Mouse (Mus musculus) 416B (cell line): Measurements from ENCODE around the gene Dkkl1.

Experiments used
- DNase-seq: peaks from one replicate; pipeline ENCODE4 v3.0.0; 2011; ENCODE audit warnings: low read depth

Gene Dkkl1

DNA sequence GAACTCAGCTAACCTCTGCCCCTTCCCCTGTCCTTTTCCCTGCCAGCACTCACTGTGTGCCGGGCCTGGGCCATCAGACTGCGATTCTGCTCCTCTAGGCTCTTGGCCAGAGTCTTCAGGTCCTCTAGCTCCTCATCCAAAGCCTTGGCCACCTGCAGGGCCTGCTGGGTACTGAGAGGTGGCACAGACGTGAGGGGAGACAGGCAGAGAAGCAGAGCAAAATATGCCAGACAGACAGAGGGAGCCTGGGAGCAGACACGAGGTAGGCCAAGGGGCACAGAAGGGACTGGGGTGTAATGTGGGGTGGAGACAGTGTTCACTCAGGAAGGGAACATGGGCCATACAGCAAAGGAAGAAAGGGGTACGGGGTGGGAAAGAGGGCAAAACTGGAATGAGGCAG is 18.5 kb downstream of the Dkkl1 start:
- no peak for DNase-seq

DNA sequence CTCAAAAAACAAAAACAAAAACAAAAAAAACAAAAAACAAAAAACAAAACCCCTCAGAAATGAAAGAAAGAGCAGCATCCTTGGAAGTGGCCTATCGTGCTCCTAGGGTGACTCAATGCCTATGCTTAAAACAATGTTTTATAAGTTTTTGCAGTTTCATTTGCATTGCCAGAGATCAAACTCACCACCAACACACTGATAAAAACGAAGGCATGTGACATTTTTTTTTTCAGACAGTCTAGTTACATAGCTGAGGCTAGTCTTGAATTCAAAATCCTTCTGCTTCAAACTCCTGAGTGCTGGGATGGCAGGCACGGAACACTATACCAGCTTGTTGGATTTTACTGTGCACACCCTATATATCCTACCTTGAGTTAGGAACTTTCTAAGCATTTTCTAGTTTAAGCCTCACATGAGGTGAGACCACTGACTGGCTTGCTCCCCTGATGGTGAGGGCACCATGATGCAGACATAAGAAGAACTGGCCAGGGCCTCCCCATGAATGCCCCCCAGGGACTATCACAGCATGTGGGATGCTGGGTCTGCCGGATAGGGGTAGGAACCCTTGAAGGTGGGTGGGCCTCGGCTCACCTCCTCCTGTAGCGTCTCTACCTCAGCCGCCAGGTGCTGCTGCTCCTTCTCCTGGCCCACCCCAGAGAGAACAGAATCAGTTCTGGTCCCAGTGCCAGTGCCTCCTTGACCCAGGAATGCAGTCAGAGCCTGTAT is 19.2 kb downstream of the Dkkl1 start:
- DNase-seq: no peak

DNA sequence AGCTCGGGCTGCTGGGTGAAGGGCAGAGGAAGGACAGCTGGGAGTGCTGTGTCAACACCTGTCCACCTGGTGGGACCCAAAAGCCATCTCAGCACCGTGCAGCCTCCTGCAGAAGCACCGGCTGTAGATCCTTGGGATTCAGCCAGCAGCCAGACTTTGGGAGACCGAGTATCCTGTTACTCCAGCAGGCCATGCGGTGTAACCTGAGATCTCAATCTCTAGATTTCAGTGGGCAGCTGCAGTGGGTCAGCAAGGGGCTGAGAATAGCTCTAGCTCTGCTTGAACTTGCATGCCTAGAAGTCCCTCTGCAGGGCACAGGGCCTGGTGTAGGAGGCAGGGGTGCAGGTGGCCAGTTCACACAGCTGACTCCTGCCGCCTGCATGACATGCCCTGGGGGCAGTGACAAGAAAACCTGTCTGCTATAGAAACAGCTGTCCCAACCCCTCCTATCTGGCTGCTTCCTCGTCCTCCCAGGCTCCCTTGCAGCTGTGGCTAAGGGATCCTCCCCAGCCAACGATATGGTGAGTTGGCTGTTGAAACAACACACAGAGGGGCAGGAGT is 20.1 kb downstream of the Dkkl1 start:
- peak; percentile 11 for DNase-seq

DNA sequence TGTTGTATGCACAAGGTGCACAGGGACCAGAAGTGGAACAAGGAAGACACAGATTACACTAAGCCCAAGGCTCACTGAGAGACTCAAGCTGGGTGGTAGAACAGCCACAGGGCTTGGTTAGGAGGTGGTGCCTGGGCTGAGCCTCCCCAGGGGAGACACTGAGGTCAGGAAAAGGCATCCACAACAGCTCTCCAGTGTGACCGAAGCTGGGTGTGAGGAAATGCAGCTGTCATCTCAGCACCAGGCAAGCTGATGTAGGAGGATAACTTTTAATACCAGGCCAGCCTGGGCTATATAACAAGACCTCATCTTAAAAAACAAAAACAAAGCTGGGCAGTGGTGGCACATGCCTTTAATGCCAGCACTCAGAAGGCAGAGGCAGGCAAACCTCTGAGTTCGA is 20.8 kb downstream of the Dkkl1 start:
- no peak for DNase-seq

DNA sequence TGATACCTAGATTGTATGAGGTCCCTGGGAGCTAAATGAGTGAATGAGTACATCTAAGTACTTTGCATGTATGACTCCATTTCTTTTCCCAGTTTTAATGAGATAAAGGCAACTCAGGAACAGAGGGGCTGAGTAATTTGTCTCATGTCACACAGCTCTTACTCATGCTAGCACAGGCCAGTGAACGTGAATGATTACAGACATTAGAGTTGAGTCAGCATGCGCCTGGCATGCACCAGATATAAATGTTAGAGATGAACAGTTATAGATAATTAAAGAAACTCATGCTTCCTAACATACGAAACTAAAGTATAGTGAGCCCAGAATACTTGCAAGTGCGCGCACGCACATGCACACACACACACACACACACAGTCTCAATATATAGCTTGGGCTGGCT is 21.8 kb downstream of the Dkkl1 start:
- no peak for DNase-seq

DNA sequence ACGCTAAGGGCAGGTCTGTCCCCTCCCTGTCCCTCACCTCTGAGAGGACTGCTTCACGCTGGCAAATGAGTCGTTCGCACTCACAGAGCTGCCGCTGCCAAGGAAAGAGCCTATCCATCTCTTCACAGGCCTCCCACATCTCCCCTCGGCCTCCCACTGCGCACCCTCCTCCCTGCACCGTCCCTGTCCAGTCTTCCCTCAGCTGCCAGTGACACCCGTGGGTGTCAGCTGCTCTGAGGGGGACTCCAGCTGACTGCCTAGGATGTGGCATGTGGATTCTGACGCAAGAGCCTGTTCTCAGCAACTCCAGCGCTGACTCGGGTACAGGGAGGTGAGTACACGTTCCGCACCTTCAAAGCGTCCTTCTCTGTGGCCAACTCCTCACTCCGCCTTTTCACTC is 22.3 kb downstream of the Dkkl1 start:
- no peak for DNase-seq

DNA sequence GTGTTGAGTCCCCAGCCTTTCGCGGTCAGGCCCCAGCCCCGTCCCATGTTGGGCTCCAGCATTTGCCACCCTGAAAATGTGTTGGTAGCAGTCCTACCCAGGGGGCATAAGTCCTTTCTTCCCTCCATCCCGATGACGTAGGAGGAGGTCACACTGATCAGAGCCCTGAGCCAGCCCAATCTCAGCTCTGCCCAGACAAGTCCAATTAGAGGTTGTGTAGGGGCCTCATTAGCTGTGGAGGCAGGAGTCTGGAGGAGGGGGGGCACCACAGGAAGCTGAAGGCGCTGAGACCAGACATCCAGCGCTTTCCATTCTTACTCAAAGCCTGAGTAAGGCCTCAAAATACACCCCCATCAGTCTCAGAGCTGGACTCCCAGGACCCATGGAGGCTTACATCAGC is 26.0 kb downstream of the Dkkl1 start:
- no peak for DNase-seq

DNA sequence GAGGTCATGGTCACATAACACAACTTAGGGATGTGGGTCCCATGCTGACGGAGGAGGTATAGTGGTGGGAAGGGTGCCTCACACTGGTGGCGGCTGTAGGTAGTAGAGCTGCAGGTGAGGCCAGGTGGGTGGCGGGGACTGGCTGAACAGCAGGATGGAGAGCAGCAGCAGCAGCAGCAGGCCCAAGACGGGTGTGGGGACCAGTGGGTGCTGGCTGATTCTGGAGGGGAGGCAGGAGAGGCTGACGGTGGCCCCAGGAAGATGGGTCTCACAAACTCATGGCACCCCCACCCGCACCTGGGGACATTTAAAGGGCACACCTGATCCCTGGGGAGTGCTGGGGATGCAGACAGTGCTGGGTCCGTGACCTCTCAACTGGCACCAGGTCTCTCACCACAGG is 28.3 kb downstream of the Dkkl1 start:
- DNase-seq: no peak

DNA sequence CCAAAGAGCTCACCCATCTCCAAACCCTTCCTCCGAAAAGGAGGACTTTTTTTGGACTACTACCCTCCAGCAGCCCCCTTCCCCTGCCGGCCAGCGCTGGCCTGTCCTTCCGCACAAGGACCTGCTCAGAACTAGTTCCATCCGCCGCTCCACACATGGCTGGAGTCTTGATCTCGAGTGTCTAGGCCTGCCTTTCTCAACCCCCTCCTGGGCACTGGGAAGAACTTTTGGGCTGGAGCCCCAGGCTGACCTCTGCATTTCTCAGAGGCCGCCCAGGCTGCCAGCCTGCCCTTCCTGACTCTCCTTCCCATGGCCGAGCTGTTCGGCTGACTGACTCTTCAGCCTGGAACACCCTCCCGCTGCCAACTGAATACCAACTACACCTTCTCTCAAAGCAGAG is 29.3 kb downstream of the Dkkl1 start:
- DNase-seq: no peak

DNA sequence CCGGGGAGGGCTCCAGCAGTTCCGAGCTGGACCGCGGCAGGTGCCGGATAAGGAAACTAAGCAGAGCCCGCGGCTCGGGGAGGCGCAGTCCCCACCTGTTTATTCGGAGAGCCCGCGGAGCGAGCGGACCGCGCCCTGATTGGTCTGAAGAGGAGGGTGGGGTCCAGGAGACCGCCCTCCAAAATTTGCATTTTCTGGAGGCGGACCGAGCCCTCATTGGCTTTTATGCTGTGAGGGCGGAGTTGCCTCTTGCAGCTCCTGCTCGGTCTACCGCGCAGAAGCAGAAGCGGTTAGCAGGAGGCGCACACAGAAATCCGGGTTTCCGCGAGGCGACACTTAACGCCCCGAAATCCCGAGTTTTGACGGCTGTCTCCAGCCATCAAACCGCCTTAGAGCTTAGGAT is 29.7 kb downstream of the Dkkl1 start:
- peak; percentile 85 for DNase-seq

DNA sequence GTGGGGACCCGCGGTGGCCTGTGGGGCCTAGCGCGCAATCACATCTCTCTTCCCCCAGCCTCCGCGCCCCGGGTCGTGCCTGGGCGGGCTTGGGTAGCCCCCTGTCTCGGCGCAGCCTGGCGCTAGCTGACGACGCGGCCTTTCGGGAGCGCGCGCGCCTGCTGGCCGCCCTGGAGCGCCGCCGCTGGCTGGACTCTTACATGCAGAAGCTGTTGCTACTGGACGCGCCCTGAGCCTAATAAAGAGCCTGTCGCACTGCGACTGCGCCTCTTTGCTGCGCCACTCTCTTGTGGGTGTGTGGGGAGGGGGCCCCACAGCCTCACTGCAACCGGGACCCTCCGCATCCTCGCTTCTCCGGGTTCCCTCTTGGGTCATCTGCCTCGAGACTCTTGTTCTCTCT is 30.4 kb downstream of the Dkkl1 start:
- no peak for DNase-seq

DNA sequence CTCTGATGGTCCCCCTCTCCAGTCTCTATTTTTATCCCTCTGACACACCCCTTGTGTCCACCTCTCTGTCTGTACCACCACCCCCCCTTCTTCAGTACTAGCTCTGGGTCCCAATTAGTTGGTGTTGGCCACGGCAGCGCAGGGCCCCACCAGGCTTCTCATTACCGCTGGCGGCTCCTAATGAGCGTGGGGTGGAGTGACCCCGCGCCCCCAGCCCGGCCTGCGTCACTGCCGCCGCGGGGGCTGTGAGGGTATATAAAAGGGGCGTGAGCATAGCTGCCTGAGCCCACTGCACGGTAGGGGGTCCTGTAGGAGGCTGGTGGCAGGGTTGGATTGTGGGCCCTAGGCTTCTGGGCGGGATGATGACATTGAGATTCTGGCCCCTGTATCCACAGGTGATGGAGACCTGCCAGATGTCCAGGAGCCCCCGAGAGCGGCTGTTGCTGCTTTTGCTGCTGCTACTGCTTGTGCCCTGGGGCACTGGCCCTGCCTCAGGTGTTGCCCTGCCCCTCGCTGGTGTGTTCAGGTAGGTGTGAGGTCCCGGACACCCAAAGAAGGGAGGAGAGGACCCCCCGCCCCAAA is 31.0 kb downstream of the Dkkl1 start, which contains the start of gene Pth2:
Gene Pth2 (plus strand): TSS at position 100 of the 582 bp plus-strand sequence.
- no peak for DNase-seq

DNA sequence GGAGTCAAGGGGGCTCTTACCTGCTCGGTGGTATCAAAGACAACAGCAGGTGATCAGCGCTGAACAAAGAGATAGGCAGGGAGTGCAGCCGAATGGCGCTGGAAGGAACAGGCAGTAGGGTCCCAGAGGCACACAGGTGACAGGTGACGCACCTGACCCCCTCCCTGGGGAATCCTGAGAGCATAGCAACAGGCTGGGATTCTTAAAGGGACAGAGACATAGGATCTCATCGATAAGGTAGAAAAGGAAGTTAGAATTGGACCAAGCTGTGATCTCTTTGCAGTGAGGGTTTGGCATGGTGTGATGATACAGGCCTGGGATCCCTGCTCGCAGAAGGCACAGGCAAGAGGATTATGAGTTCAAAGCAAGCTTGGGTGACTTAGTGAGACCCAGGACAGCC is 32.5 kb downstream of the Dkkl1 start, which contains the start of gene Gfy:
Gene Gfy (minus strand): TSS at position 101 of the 400 bp plus-strand sequence.
- DNase-seq: no peak

DNA sequence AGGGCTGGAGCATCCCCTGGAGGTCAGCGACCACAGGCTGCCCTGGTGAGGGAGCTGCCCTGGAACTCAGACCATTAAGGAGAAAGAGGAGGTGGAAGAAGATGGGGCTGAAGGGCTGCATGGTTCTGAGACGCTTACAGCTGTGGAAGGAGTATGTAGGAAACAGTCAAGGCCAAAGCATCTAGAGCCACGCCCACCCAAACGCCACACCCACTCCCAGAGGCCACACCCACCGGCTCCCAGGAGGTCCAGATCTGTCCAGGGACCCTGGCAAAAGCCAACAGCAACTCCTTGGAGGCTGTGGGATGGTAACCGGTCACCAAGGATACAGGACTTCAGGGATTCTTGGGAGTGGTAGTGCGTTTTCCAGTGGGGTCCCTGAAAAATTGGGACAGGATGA is 33.4 kb downstream of the Dkkl1 start:
- DNase-seq: no peak

DNA sequence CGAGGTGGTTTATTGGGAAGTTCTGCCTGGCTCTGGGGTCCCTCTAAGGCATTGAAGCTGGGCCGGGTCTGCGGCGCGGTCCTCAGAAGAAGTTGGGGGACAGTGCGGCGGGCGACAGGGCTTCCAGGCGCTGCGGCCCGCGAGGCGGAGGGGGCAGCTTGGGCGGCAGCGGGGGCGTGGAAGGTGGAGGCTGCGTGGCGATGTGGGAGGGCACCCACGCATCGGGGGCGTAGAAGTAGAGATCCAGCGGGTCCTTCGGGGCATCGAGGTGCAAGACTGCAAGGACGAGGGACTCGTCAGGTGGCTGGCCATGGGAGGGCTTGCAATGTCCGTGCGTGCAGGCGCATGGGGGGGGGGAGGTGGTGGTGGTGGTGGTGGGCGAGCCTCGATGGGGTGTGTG is 35.6 kb downstream of the Dkkl1 start:
- DNase-seq: no peak

DNA sequence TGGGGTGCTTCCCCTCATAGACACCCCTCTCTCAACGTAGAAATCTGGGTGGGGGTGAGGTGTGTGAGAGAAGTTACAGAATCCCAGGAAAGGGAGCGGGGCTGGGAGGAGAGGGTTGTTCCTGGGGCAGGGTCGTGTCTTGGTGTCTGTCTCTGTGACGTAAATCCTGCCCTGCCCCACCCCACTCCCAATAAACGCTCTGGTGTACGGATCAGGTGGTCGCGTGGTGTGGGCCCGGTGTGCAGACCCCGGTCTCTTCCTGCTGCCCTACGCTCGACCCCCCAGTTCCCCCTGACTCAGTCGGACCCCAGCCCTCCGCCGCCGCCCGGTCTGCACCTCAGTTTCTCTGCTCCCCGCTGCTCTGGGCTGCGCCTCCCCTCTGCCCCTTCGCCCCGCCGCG is 36.0 kb downstream of the Dkkl1 start:
- DNase-seq: no peak

DNA sequence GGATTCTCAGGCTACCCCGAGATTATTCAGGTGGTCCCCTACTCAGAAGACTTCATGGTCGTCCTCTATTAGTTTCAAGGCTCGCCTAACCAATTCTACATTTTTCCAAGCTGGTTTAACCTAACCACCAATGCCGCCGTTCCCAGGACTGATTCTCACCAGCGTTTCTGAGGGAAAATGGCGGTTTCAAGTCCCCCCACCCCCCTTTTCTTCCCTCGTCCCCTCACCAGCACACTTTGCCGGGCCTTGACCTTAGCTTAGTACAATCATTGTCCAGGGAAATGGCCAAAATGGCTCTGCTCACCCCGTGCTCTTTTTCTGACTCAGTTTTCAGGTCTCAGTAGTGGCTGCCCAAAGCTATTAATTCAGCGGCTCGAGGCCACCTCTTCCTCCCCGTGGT is 36.5 kb downstream of the Dkkl1 start:
- DNase-seq: peak; percentile 14

DNA sequence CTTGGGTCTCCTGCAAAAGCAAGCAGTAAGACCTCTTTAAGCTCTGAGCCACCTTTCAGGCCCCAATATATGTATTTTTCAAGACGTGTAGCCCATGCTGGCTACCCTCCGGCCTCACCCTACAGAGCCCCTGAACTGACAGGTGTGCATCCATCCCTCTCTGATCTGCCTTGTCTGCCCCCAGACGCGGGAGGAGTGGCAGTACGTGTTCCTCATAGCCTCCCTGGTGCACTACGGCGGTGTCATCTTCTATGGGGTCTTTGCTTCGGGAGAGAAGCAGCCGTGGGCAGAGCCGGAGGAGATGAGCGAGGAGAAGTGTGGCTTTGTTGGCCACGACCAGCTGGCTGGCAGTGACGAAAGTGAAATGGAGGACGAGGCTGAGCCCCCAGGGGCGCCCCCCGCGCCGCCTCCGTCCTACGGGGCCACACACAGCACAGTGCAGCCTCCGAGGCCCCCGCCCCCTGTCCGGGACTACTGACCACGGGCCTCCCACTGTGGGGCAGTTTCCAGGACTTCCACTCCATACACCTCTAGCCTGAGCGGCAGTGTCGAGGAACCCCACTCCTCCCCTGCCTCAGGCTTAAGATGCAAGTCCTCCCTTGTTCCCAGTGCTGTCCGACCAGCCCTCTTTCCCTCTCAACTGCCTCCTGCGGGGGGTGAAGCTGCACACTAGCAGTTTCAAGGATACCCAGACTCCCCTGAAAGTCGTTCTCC is 37.2 kb downstream of the Dkkl1 start:
- DNase-seq: peak; percentile 17

DNA sequence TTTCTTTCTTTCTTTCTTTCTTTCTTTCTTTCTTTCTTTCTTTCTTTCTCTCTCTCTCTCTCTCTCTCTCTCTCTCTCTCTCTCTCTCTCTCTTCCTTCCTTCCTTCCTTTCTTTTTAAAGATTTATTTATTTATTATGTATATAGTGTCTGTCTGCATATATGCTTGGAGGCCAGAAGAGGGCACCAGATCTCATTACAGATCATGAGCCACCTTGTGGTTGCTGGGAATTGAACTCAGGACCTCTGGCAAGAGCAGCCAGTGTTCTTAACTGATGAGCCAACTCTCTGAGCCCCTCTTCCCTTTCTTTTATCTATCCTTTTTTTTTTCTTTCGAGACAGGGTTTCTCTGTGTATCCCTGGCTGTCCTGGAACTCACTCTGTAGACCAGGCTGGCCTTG is 38.2 kb downstream of the Dkkl1 start:
- peak; percentile 70 for DNase-seq

DNA sequence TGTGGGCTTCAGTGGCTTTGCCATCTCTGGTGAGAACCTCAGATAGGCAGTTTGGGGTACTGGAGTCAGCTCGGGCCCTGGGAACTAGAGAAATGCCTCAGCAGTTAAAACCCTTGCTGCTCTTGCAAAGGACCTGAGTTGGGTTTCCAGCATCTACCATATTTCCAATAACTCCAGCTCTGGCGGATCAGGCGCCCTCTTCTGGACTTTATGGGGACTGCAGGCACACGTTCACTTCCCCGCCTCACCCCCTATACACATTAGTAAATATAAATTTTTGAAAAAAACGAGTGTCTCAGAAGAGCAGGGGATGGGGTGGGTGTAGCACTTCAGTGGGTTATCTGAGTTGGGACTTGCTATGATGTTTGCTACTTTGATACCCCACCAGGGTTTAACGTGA is 39.0 kb downstream of the Dkkl1 start:
- peak; percentile 57 for DNase-seq

DNA sequence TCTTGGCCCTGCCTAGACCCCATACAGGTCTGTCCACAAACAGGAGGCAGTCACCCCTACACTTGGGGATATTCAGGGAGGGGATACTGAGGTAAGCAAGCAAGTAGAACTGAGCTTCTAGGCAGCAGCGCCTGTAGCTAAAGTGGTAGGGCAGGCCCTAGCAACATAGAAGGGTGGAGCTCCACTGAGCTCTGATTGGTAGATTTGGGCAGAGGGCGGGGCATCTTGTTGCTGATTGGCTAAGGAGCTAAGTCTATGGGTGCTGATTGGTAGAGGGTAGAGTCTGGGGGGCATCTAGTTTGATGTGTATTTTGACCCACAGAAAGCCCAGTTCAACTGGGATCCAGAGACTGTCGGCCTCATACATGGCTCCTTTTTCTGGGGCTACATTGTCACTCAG is 42.5 kb downstream of the Dkkl1 start:
- no peak for DNase-seq

DNA sequence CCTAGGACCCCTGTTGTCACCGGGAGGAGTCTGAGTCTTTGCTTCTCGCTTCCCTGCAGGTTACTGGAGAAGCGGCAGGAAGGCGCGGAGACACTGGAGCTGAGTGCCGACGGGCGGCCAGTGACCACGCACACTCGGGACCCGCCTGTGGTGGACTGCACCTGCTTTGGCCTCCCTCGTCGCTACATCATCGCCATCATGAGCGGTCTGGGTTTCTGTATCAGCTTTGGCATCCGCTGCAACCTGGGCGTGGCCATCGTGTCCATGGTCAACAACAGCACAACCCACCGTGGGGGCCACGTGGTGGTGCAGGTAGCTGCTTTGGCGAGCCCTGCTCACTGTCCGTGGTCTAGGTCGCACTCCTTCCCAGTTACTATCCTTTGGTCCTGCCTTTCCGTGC is 43.3 kb downstream of the Dkkl1 start:
- DNase-seq: no peak
